Mouse (Mus musculus) small intestine, adult 2 months (tissue): ENCODE measurements at regions not wholly inside any gene's neighbourhood (a gene's known extent, or its start where the extent isn't known, plus 50 kb on each side); places are given as distances from the start of the nearest gene placed in this dataset.

ENCODE experiments used
- H3K27ac ChIP-seq: fragments of 200-500 bp; 2 replicates; pipeline ENCODE4 v1.5.1; 2012; ENCODE audit warnings: low read depth, low read length, control low read depth, inconsistent platforms; ENCODE audit not compliant: insufficient read depth
- H3K27me3 ChIP-seq: fragments of 200-500 bp; 2 replicates; pipeline ENCODE4 v1.6.1; 2012; ENCODE audit warnings: mild to moderate bottlenecking, moderate library complexity, low read length, inconsistent platforms; ENCODE audit not compliant: control insufficient read depth, insufficient read depth
- H3K36me3 ChIP-seq: fragments of 200-500 bp; 2 replicates; pipeline ENCODE4 v1.6.1; 2012; ENCODE audit warnings: mild to moderate bottlenecking, low read length, control low read depth, inconsistent platforms; ENCODE audit not compliant: control insufficient read depth, insufficient read depth
- H3K4me1 ChIP-seq: fragments of 200-500 bp; 2 replicates; pipeline ENCODE4 v1.6.1; 2012; ENCODE audit warnings: low read length, inconsistent platforms, mixed read lengths; ENCODE audit not compliant: control insufficient read depth, insufficient read depth, insufficient read length
- H3K4me3 ChIP-seq: fragments of 200-500 bp; 2 replicates; pipeline ENCODE4 v1.5.1; 2012; ENCODE audit warnings: low read depth, mild to moderate bottlenecking, control low read depth, inconsistent platforms, low read length, moderate library complexity
- CTCF ChIP-seq: fragments of 200-500 bp; IDR thresholded peaks from 2 replicates; pipeline ENCODE4 v1.5.1; 2012; ENCODE audit warnings: low read depth, mild to moderate bottlenecking, control low read depth, inconsistent platforms, low read length, moderate library complexity, mixed read lengths; ENCODE audit not compliant: insufficient replicate concordance, insufficient read length; ENCODE audit errors: extremely low read depth
- POLR2A ChIP-seq: fragments of 200-500 bp; IDR thresholded peaks from 2 replicates; pipeline ENCODE4 v1.6.1; 2012; ENCODE audit warnings: low read depth, mild to moderate bottlenecking, control low read depth, inconsistent platforms, low read length, moderate library complexity
- WGBS: fragments of 180-500 bp; shearing (Covaris S2); methylation state at CpG from one replicate; pipeline ENCODE4 v1.1.7; 2018; 5-methylcytosine and 5-hydroxymethylcytosine counted together

DNA sequence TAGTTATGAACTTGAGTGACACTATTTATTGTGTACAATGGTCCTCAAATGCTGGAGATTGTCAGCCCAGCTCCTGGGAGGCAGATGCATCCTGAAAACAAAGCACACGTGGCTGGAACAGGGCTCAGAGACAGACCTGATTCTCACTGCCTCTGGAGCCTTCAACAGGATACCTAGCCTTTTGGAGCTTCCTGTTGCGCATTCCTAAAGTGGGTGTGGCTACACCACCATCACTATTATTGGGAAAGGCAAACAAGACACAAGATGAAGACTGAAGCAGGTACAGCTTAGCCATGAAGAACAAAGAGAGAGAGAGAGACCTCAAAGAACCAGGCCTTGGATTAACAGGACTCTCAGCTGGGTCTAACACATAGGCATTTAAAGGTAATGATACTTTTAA is 158.2 kb downstream of the Utp6 start:
- no peak overlapping the region for H3K27ac ChIP-seq
- H3K27me3 ChIP-seq: no peaks in the 10 kb centered on the region
- H3K36me3 ChIP-seq: no peaks in the 10 kb centered on the region
- no peak overlapping the region for H3K4me3 ChIP-seq
- peaks cover 9% of the 10 kb centered on the region for H3K4me1 ChIP-seq
- no peak for TF ChIP-seq POLR2A
- TF ChIP-seq CTCF: no peak
- WGBS: 52% methylated on average over 2 of the region's 2 CpGs

DNA sequence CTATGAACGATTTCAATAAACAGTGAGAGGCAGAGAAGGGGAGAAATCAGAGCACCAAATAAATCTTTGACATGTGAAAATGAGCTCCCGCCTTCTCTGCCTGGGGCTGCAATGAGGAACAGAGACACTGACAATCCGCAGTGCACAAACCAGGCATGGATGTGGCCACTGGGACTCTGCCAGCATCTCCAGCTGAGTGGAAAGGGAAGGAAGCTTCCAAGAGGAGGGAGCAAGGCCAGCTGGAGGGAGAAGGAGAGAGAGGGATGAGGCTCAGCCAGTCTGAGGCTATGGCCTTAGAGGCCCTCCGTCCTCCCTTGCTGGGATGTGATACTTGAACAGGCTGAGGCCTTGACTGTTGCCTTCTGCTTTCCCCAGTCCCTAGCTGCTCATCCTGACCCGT is 159.2 kb downstream of the Utp6 start:
- no peaks in the 10 kb centered on the region for H3K27me3 ChIP-seq
- peaks cover 9% of the 10 kb centered on the region for H3K4me1 ChIP-seq
- no peak overlapping the region for H3K4me3 ChIP-seq
- TF ChIP-seq POLR2A: no peak
- TF ChIP-seq CTCF: no peak
- 71% methylated on average over 5 of the region's 5 CpGs for WGBS
- H3K27ac ChIP-seq: peak overlapping the region; percentile 35; the same call in 1 of the 2 replicates
- H3K36me3 ChIP-seq: no peaks in the 10 kb centered on the region

DNA sequence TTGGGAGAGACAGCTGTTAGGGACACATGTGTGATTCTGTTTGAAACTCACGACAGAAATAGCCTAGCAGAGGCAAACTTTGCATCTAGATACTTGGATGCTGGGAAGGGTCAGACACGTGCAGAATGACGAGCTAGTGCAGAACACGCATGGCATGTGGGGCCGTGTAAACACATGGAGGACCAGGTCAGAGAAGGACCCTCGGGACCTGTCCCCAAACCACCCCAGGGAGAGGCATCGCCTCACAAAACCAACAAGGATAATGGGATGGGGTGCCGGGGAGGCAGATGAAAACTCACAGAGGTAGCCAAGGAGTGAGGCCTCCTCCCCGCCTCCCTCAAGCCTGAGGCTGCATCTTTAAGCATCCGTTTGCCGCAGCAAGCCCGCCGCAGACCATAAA is 159.6 kb downstream of the Utp6 start:
- 71% methylated on average over 13 of the region's 13 CpGs for WGBS
- H3K27me3 ChIP-seq: no peaks in the 10 kb centered on the region
- H3K4me1 ChIP-seq: peaks cover 9% of the 10 kb centered on the region

DNA sequence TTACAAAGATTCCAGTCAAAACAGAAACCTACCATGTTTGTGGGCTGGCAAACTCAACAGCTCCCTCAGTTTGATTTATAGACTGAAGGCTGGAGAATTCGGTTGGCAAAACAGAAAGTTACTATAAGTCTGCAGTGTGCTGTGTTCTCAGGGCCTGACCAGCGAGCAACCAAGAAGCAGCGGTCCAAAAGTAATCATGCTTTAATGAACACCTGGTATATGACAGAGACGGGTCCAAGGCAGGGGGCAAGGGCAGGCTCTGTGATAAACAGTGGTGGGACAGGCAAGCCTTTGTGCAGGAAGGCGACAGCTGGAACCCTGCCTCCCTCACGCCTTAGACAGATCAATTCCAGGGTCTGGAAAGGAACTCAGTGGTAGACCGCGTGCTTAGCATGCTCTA is 161.9 kb downstream of the Utp6 start:
- no peaks in the 10 kb centered on the region for H3K27me3 ChIP-seq
- H3K4me3 ChIP-seq: no peak overlapping the region
- H3K4me1 ChIP-seq: peaks cover 4% of the 10 kb centered on the region; the same call in 1 of the 2 replicates
- WGBS: 45% methylated on average over 8 of the region's 8 CpGs
- TF ChIP-seq CTCF: no peak
- no peaks in the 10 kb centered on the region for H3K36me3 ChIP-seq
- no peak overlapping the region for H3K27ac ChIP-seq

More for the DNA sequence above, 159.6 kb downstream of the Utp6 start:
- no peak overlapping the region for H3K4me3 ChIP-seq
- no peak for TF ChIP-seq POLR2A
- TF ChIP-seq CTCF: no peak
- peak overlapping the region; percentile 33 for H3K27ac ChIP-seq
- H3K36me3 ChIP-seq: no peaks in the 10 kb centered on the region

DNA sequence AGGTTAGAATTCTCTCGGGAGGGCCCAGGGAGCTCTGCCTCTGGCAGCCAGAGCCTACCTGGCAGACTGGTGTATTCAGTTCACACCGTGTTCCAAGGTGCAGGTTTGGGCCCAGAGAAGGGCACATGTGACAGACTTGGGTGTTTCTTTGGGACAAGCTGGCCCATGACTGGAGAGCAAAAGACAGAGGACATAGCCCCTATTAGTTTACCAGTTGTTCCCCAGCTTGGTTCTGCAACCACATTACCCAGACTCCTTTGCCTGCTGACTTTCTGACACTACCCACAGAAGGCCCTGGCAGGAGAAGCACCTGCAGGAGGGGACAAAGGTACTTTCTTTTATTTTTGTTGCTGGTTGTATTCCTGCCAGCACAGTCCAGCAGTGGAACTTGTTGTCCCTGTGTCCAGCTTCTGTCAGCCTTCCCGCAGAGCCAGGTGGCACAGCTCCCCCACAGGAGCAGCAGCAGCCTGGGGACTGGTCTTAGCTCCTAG is 173.9 kb downstream of the Utp6 start:
- Histone ChIP-seq H3K27ac (peak overlapping the region; percentile 27; the same call in 1 of the 2 replicates), H3K27me3 (no peaks in the 10 kb centered on the region), H3K36me3 (no peaks in the 10 kb centered on the region), H3K4me1 (peaks cover 24% of the 10 kb centered on the region), H3K4me3 (no peak overlapping the region)
- TF ChIP-seq CTCF: no peak
- TF ChIP-seq POLR2A: no peak
- WGBS: 25% methylated on average over 3 of the region's 3 CpGs

DNA sequence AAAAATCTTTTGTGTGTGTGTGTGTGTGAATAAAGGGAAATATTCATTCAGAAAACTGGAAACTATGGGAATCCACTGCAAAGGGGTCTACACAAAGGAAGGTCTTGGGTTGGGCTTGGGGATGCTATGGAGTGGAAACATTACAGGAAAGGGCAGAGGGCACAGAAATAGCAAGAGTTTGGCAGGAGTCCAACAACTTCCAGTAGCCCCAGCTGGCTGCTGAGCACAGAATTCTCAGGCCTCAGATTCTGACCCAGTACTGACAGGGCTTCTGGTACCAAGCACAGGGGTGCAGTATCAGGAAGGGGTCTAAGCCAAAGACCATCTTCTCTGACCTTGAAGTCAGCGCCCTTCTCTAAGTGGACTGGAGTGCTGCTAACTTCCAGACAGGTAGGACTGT is 174.4 kb downstream of the Utp6 start:
- Histone ChIP-seq H3K27me3 (no peaks in the 10 kb centered on the region), H3K27ac (no peak overlapping the region), H3K36me3 (no peaks in the 10 kb centered on the region), H3K4me1 (peaks cover 28% of the 10 kb centered on the region), H3K4me3 (no peak overlapping the region)
- 68% methylated on average over 1 of the region's 1 CpGs for WGBS
- TF ChIP-seq CTCF: no peak
- no peak for TF ChIP-seq POLR2A

DNA sequence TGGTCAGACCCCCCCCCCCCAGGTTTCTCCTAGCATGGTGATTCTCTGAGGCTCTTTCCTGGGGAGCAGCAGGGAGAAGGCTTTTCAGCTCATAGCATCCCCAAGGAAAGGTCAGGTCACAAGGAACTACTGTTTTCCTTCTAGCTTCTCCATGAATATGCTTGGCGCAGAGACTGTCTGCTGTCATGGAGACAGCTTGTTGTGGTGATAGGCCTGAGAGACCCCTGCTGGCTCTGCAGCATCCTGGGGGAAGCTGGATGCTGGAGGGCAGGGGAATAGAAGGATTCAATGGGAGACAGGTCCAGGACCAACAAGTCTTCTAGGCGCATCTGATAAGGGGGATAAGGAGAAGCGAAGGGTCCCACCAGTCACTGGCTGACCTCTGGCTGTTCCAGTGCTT is 178.1 kb downstream of the Utp6 start:
- no peak overlapping the region for H3K4me3 ChIP-seq
- no peaks in the 10 kb centered on the region for H3K36me3 ChIP-seq
- 96% methylated on average over 3 of the region's 3 CpGs for WGBS
- no peak overlapping the region for H3K27ac ChIP-seq
- TF ChIP-seq POLR2A (no peak), CTCF (no peak)
- no peaks in the 10 kb centered on the region for H3K27me3 ChIP-seq
- peaks cover 25% of the 10 kb centered on the region for H3K4me1 ChIP-seq
